Mouse (Mus musculus) liver, adult 2 months (tissue): Measurements from ENCODE around the gene Imp3. TPM values are rescaled to one million over a fixed set of nuclear protein-coding genes. Genes with fewer than 3 reads are reported as not detected.
"Not testable (repeated sequence)": the region's sequence is repeated elsewhere in the genome, so short reads cannot be mapped to it uniquely, and the experiment has no call there.

Source experiments
- DNase-seq: peaks from one replicate; pipeline ENCODE4 v3.0.0-alpha.2; 2011; ENCODE audit warnings: low read depth, low spot score; ENCODE audit errors: extremely low read depth
- H3K27ac ChIP-seq: fragments of 200-500 bp; replicated peaks from 2 replicates; pipeline ENCODE4 v1.5.1; 2012; ENCODE audit warnings: low read depth, mild to moderate bottlenecking, control low read depth, inconsistent platforms, low read length; ENCODE audit not compliant: insufficient read depth
- H3K27me3 ChIP-seq: fragments of 200-500 bp; 2 replicates; pipeline ENCODE4 v1.6.1; 2012; ENCODE audit warnings: mild to moderate bottlenecking, moderate library complexity, low read length, inconsistent platforms; ENCODE audit not compliant: control insufficient read depth, insufficient read depth
- H3K36me3 ChIP-seq: fragments of 200-500 bp; 2 replicates; pipeline ENCODE4 v1.6.1; 2012; ENCODE audit warnings: low read length, inconsistent platforms; ENCODE audit not compliant: control insufficient read depth, insufficient read depth
- H3K4me1 ChIP-seq: fragments of 200-500 bp; 2 replicates; pipeline ENCODE4 v1.6.1; 2011; ENCODE audit warnings: low read length; ENCODE audit not compliant: control insufficient read depth, insufficient read depth
- H3K4me3 ChIP-seq: fragments of 200-500 bp; 2 replicates; pipeline ENCODE4 v1.5.1; 2011; ENCODE audit warnings: low read depth, mild to moderate bottlenecking, control low read depth, low read length, moderate library complexity; ENCODE audit not compliant: insufficient read depth
- H3K79me2 ChIP-seq: fragments of 200-500 bp; 2 replicates; pipeline ENCODE4 v1.6.1; 2012; ENCODE audit warnings: inconsistent platforms, mild to moderate bottlenecking, low read length, moderate library complexity; ENCODE audit not compliant: control insufficient read depth, insufficient read depth
- H3K9ac ChIP-seq: fragments of 200-500 bp; 2 replicates; pipeline ENCODE4 v1.6.1; 2012; ENCODE audit warnings: low read depth, mild to moderate bottlenecking, control low read depth, inconsistent platforms, low read length
- CTCF ChIP-seq: fragments of 200-500 bp; IDR thresholded peaks from 2 replicates; pipeline ENCODE4 v1.5.1; 2011; ENCODE audit warnings: low read depth, low read length, control low read depth
- POLR2A ChIP-seq: fragments of 200-500 bp; IDR thresholded peaks from 2 replicates; pipeline ENCODE4 v1.6.1; 2011; ENCODE audit warnings: low read length, control low read depth; ENCODE audit not compliant: insufficient read depth; ENCODE audit errors: extremely low read depth
- WGBS: fragments of 180-500 bp; shearing (Covaris S2); methylation state at CpG from one replicate; pipeline ENCODE4 v1.1.7; 2018; 5-methylcytosine and 5-hydroxymethylcytosine counted together
- polyA plus RNA-seq: library from polyadenylated mRNA; depleted of rRNA; stranded (reverse); fragments of >200 nt; gene quantifications from 2 replicates; pipeline ENCODE4 v1.2.3, GENCODE M21; 2012
- total RNA-seq: library from RNA; depleted of rRNA; stranded (reverse); fragments of >200 nt; gene quantifications from 2 replicates; pipeline ENCODE4 v1.2.3, GENCODE M21; 2014

Gene Imp3
- total and polyA plus RNA-seq, 2 experiments = 35.8 to 145 TPM

DNA sequence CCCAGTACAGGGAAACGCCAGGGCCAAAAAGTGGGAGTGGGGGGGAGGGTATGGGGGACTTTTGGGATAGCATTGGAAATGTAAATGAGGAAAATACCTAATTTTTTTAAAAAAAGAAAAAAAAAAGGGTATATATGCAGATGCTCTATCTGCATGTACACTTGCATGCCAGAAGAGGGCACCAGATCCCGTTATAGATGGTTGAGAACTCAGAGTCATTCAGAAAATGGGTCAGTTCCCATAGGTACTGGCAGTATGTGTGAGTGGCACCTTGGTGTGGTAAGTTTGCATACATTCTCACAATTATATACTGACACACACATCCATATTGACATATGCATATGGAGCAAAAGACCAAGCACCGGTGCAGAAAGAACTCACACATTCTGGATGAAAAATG is 10.2 kb downstream of the Imp3 start:
- H3K27me3 ChIP-seq, H3K9ac ChIP-seq, H3K27ac ChIP-seq, H3K79me2 ChIP-seq, H3K4me1 ChIP-seq, H3K36me3 ChIP-seq, H3K4me3 ChIP-seq: not testable (repeated sequence)
- TF ChIP-seq CTCF = peak; percentile 14; the same call in 1 of the 2 replicates
- DNase-seq = peak; percentile 36
- 36% methylated on average over 3 of the region's 3 CpGs for whole genome bisulfite sequencing

DNA sequence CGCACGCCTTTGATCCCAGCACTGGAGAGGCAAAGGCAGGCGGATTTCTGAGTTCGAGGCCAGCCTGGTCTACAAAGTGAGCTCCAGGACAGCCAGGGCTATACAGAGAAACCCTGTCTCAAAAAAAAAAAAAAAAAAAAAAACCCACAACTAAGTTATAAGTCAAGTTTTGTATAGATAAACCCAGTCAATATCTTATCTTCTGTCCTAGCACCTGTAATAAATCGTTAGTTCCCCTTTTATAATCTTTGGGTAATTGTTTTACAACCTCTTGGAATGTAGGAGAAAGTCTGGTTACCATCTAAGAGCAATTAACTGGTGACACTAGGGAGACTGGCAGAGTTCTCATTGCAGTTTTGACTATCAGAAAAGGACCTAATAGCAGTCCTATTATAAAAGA is 11.4 kb downstream of the Imp3 start:
- H3K36me3 ChIP-seq, H3K4me1 ChIP-seq, H3K9ac ChIP-seq, H3K27me3 ChIP-seq, H3K4me3 ChIP-seq, DNase-seq, H3K27ac ChIP-seq, H3K79me2 ChIP-seq: not testable (repeated sequence)
- WGBS = 87% methylated on average over 5 of the region's 5 CpGs

DNA sequence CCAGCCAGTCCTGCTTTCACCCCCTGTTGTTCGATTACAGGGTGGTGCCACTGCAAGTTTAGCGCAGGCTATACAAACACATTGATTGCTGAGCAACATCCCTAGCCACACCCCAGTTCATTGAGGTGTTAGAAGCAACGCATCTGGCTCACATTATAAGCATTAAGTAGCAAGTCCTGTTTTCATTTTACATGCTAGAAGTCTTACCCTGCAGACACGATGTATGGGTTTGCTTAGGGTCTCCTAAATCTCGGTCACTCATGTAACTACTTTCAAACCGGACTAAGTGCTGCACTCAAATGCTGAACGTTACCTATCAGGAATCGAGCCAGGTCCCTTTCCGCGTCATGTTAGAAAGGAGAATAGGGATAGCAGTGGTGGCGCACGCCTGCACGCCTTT is 12.5 kb downstream of the Imp3 start:
- H3K4me3 ChIP-seq = peak overlapping the region; percentile 48
- no peaks in the 10 kb centered on the region for H3K36me3 ChIP-seq
- H3K4me1 ChIP-seq = peaks cover 5% of the 10 kb centered on the region; the same call in 1 of the 2 replicates
- 4% methylated on average over 13 of the region's 13 CpGs for WGBS
- no peak for TF ChIP-seq POLR2A
- no peak for TF ChIP-seq CTCF
- H3K27ac ChIP-seq = 0 out of 2 replicates have a peak overlapping the region, but pooled peaks have one; percentile 28
- H3K27me3 ChIP-seq = no peaks in the 10 kb centered on the region
- H3K9ac ChIP-seq = no peak overlapping the region
- DNase-seq = peak; percentile 69
- 0 out of 2 replicates have a peak, but pooled peaks cover 3% of the 10 kb centered on the region for H3K79me2 ChIP-seq

DNA sequence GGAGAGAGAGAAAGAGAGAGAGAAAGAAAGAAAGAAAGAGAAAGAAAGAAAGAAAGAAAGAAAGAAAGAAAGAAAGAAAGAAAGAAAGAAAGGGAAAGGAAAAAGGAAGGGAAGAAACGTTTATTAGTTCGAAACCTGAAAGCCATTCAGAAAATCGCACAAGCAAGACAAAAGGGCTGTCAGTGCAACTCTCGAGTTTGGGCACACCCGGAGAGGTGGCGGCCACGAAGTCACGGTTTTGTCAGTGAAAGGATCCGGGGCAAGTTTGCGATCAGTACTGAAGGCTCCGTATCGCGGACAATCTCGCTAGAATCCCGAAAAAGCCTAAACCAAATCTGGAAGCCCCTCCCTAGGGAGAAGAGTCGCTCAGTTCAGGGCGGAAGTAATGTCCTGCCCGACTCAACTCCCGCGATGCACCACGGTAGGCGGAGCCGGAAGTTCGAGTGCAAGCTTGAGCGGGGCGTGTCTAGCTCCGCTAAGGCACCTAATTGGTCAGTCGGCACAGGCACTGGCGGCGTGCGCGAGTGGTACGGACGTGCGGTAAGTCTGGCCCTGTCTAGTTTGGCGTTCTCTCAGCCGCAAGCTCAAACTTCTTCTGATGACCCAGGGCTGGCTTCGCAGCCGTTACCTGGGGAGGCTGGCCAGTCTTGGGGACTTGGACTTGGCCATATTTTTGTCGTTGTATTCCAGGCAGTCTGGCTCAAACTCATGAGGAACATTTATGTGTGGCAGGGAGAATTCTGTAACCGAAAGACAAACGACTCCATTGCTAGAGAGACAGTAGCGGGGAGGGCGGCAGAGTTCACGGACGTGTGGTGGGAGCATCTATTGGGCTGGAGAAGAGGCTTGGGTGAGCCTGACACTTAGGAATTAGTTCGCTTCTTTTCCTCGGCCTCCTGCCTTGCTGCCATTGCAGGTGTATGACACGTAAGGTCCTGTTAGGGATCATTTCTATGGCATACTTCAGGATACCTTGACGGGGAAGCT is 13.4 kb downstream of the Imp3 start, which contains the start of gene Snupn:
TSS of gene Snupn (plus strand) at position 465 of the 987 bp plus-strand sequence.
- TF ChIP-seq POLR2A (peak; percentile 63; the same call in 1 of the 2 replicates), CTCF (no peak)
- H3K27ac ChIP-seq = peak within 1 kb of the TSS; percentile 80
- no peaks in the 10 kb centered on the region for H3K27me3 ChIP-seq
- peak within 1 kb of the TSS; percentile 58 for H3K4me3 ChIP-seq
- H3K79me2 ChIP-seq = 0 out of 2 replicates have a peak, but pooled peaks cover 2% of the 10 kb centered on the region
- H3K4me1 ChIP-seq = peaks cover 5% of the 10 kb centered on the region; the same call in 1 of the 2 replicates
- DNase-seq = peak; percentile 96
- WGBS = under 1% methylated on average over 50 of the region's 50 CpGs
- H3K36me3 ChIP-seq = no peaks in the 10 kb centered on the region
- H3K9ac ChIP-seq = peak within 1 kb of the TSS; percentile 73

DNA sequence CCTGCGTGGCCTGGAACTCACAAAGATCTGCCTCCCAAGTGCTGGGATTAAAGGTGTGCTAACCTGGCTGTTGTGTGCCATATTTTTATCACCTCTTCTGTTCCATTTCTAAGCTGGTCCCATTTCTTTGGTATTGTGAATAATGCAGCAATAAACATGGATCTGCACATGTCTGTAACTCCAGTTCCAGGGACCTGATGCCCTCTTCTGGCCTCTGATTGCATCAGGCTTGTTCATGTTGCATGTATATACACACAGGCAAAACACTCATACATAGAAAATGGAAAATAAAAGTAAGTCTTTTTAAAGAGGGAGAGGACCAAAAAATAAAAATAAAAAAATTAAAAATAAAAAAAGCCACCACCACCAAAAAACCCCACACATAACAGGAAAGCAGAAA is 16.3 kb downstream of the Imp3 start:
- Histone ChIP-seq H3K79me2 (no peaks in the 10 kb centered on the region), H3K4me1 (peaks cover 5% of the 10 kb centered on the region; the same call in 1 of the 2 replicates), H3K4me3 (no peak overlapping the region), H3K27ac (no peak overlapping the region), H3K36me3 (no peaks in the 10 kb centered on the region), H3K27me3 (no peaks in the 10 kb centered on the region), H3K9ac (no peak overlapping the region)
- DNase-seq = no peak
- 97% methylated on average over 1 of the region's 1 CpGs for WGBS
- TF ChIP-seq CTCF (no peak), POLR2A (no peak)
